17 mouse cellular contexts compared by ENCODE assay signal in the genomic region with DNA sequence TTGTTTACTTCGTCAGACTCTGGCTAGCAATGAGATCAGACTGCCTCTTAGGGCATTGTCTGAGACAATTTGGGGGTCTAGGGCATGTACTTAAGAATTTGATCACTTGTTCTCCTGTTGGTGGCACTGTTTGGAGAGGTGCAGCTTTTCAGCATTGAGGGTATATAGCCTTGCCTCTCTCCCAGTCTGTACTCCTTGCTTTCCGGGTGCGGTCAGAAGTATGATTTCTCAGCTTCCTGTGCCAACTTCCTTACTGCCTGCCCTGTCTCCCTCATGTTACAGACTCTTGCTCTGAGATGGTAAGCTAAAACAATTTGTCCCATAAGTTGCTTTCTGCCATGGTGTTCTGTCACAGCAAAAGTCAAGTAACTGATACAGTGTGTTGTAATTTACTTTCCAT.
"Had no signal": no experiment of that assay in that cellular context is flagged by ENCODE, and none has a peak within 500 bp of the region (broad histone marks: within the 10 kb centered on the region; RNA-seq: fewer than 3 reads in every experiment).

No protein-coding gene starts in this region.

- H3K4me3 ChIP-seq: kidney, embryonic 15.5 days; limb, embryonic 10.5 days; liver, embryonic 15.5 days; midbrain, embryonic 13.5 days; myocyte; neural tube, embryonic 12.5 days; stomach, embryonic 15.5 days had no signal

- H3K27ac ChIP-seq: kidney, embryonic 15.5 days; limb, embryonic 10.5 days; liver, embryonic 15.5 days; macrophage; midbrain, embryonic 13.5 days; neural tube, embryonic 12.5 days; stomach, embryonic 15.5 days had no signal

- H3K9me3 ChIP-seq: liver, embryonic 15.5 days; midbrain, embryonic 13.5 days; neural tube, embryonic 12.5 days; stomach, embryonic 15.5 days had no signal

- DNase-seq: kidney, adult 2 months; kidney, postnatal 14 days; lung, adult 2 months; lung, postnatal 10 days; retina, postnatal 1 day; right cerebral cortex, postnatal 4 days; spleen, adult 18-20 months; thymus, postnatal 4 days had no signal

- H3K4me2 ChIP-seq: kidney, embryonic 15.5 days; liver, embryonic 11.5 days; liver, embryonic 15.5 days; midbrain, embryonic 13.5 days; neural tube, embryonic 12.5 days; stomach, embryonic 15.5 days had no signal

- H3K9ac ChIP-seq: kidney, embryonic 15.5 days; liver, embryonic 15.5 days; midbrain, embryonic 13.5 days; neural tube, embryonic 12.5 days; stomach, embryonic 15.5 days had no signal

- ATAC-seq: midbrain, embryonic 13.5 days had no signal

- H3K36me3 ChIP-seq: kidney, embryonic 15.5 days; limb, embryonic 10.5 days; liver, embryonic 15.5 days; midbrain, embryonic 13.5 days; neural tube, embryonic 12.5 days; stomach, embryonic 15.5 days had no signal

- H3K4me1 ChIP-seq: kidney, embryonic 15.5 days; limb, embryonic 10.5 days; liver, embryonic 15.5 days; midbrain, embryonic 13.5 days; neural tube, embryonic 12.5 days; stomach, embryonic 15.5 days had no signal

- H3K27me3 ChIP-seq: kidney, embryonic 15.5 days; liver, embryonic 15.5 days; midbrain, embryonic 13.5 days; neural tube, embryonic 12.5 days; stomach, embryonic 15.5 days had no signal
